Mouse (Mus musculus) embryonic facial prominence, embryonic 14.5 days (tissue): Measurements from ENCODE around the gene Glra1. TPM values are rescaled to one million over a fixed set of nuclear protein-coding genes. Genes with fewer than 3 reads are reported as not detected.

Experiments used
- ATAC-seq: fragments of 200-750 bp; cut with Nextera tagmentation; 2 replicates; pipeline ENCODE4 v1.8.0; 2017; ENCODE audit warnings: low read depth, moderate number of reproducible peaks, moderate TSS enrichment
- DNase-seq: peaks from one replicate; pipeline ENCODE4 v3.0.0-alpha.2; 2015; ENCODE audit warnings: low spot score
- H3K27ac ChIP-seq: fragments of 300-500 bp; sonication (generic); replicated peaks from 2 replicates; pipeline ENCODE4 v1.5.1; 2014; ENCODE audit warnings: low read depth, mild to moderate bottlenecking, low read length, moderate library complexity
- H3K27me3 ChIP-seq: fragments of 300-500 bp; sonication (generic); replicated peaks from 2 replicates; pipeline ENCODE4 v1.6.1; 2014; ENCODE audit warnings: low read length; ENCODE audit not compliant: control insufficient read depth, insufficient read depth
- H3K36me3 ChIP-seq: fragments of 300-500 bp; sonication (generic); 2 replicates; pipeline ENCODE4 v1.6.1; 2014; ENCODE audit warnings: low read length, mixed read lengths; ENCODE audit not compliant: control insufficient read depth, insufficient read depth
- H3K4me1 ChIP-seq: fragments of 300-500 bp; sonication (generic); 2 replicates; pipeline ENCODE4 v1.6.1; 2014; ENCODE audit warnings: antibody characterized with exemption, low read length; ENCODE audit not compliant: control insufficient read depth, insufficient read depth
- H3K4me2 ChIP-seq: fragments of 300-500 bp; sonication (generic); 2 replicates; pipeline ENCODE4 v1.6.1; 2014; ENCODE audit warnings: low read depth, mild to moderate bottlenecking, low read length, moderate library complexity, mixed read lengths
- H3K4me3 ChIP-seq: fragments of 300-500 bp; sonication (generic); 2 replicates; pipeline ENCODE4 v1.5.1; 2014; ENCODE audit warnings: low read depth, mild to moderate bottlenecking, low read length
- H3K9ac ChIP-seq: fragments of 300-500 bp; sonication (generic); 2 replicates; pipeline ENCODE4 v1.6.1; 2014; ENCODE audit warnings: low read depth, mild to moderate bottlenecking, low read length, moderate library complexity, mixed read lengths
- H3K9me3 ChIP-seq: fragments of 300-500 bp; sonication (generic); 2 replicates; pipeline ENCODE4 v1.6.1; 2016; ENCODE audit warnings: low read length; ENCODE audit not compliant: control insufficient read depth
- WGBS: fragments of 180-500 bp; shearing (Covaris S2); extraction: QIAGEN DNeasy Blood & Tissue Kit; methylation state at CpG from one replicate; pipeline ENCODE4 v1.1.7; 2014; 5-methylcytosine and 5-hydroxymethylcytosine counted together
- polyA plus RNA-seq: library from polyadenylated mRNA; unstranded; fragments of >200 nt; fragmentation: Nextera tagmentation; extraction: Ambion mirVana; gene quantifications from 2 replicates; pipeline ENCODE4 v1.2.1, GENCODE M21; 2014

The Glra1 gene
- polyA plus RNA-seq, 1 experiment from 2014 or later = not detected

DNA sequence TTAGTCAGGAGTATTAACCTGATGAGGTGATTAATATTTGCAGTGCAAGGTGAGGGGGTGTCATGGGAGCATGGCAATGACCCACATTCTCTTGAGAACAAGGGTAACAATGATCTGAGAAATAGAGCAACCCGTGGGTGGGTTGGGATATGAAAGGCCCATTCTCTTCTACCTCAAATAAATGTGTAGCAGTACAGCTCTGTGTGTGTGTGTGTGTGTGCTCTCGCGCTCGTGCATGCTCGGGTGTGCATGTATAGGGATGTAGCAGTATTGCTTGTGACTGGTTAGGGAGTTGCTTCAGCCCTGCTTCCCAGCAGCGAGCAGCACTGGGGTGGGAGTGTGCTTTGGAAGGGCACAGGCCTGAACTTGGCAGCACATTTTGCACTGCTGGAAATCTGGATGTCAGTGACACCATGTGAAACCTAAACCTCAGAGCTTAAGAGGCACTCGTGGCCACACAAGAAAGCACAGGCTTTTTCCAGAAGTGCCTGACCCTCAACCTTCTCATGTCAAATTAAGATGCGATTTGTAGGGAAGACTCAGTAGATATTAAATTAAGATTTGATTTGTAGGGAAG is 106.0 kb downstream of the Glra1 start:
- DNase-seq (no peak), ATAC-seq (no peak)
- 77% methylated on average over 8 of the region's 8 CpGs for WGBS
- Histone ChIP-seq H3K27me3 (no peaks in the 10 kb centered on the region), H3K9ac (no peak overlapping the region), H3K4me1 (no peaks in the 10 kb centered on the region), H3K4me3 (no peak overlapping the region), H3K9me3 (no peaks in the 10 kb centered on the region), H3K27ac (no peak overlapping the region), H3K4me2 (no peak overlapping the region), H3K36me3 (peaks cover 51% of the 10 kb centered on the region)

DNA sequence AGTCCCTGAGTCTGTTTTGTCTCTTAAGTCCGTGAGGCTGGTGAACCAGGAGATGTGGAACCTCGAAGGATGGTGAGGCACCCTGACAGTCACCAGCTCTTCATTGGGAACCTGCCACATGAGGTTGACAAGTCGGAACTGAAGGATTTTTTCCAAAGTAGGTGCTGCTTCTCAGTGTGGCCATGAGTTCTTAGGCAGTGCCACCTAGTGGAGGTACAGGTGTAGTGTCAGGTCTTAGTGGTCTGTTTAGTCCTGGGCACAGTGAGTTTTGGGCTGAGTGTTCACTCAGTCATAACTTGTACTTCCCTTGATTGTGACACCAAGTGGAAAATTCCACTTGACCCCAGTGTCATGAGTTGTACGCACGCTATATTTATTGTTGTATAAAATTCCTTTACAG is 110.1 kb downstream of the Glra1 start:
- no peak overlapping the region for H3K4me3 ChIP-seq
- no peak overlapping the region for H3K4me2 ChIP-seq
- no peaks in the 10 kb centered on the region for H3K4me1 ChIP-seq
- peaks cover 87% of the 10 kb centered on the region for H3K36me3 ChIP-seq
- no peak overlapping the region for H3K27ac ChIP-seq
- no peaks in the 10 kb centered on the region for H3K27me3 ChIP-seq
- 0 out of 2 replicates have a peak, but pooled peaks have one; percentile 55 for ATAC-seq
- 69% methylated on average over 5 of the region's 5 CpGs for WGBS
- no peak overlapping the region for H3K9ac ChIP-seq
- peak; percentile 67 for DNase-seq
- H3K9me3 ChIP-seq = no peaks in the 10 kb centered on the region

DNA sequence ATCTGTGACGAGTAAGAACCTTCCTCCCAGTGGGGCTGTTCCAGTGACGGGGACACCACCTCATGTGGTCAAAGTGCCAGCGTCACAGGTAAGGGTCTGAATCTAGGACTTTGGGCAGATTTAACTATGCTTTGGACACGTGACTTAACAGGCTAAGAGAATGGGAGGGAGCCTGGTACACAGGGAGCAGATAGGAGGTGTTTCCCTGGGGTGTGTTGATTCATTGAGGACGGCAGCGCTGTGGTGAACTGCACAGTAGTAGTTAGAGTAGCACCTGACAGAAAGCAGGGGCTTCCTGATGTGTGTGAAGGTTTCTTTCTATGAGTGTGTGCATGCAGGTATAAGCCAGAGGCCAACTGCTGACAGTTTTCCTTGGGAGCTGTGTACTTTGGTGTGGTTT is 111.8 kb downstream of the Glra1 start:
- no peaks in the 10 kb centered on the region for H3K9me3 ChIP-seq
- WGBS = 90% methylated on average over 6 of the region's 6 CpGs

GRCm38 (mm10) chr11:55485443-55485842 is 122.6 kb downstream of the Glra1 start:
- H3K36me3 ChIP-seq = peaks cover 74% of the 10 kb centered on the region
- no peak overlapping the region for H3K4me2 ChIP-seq
- DNase-seq (no peak), ATAC-seq (no peak)
- H3K4me1 ChIP-seq = no peaks in the 10 kb centered on the region
- no peaks in the 10 kb centered on the region for H3K27me3 ChIP-seq
- WGBS = 96% methylated on average over 7 of the region's 7 CpGs
- no peak overlapping the region for H3K27ac ChIP-seq
- H3K9ac ChIP-seq = no peak overlapping the region
- no peaks in the 10 kb centered on the region for H3K9me3 ChIP-seq
- no peak overlapping the region for H3K4me3 ChIP-seq

More for the DNA sequence above, 111.8 kb downstream of the Glra1 start:
- Histone ChIP-seq H3K27ac (no peak overlapping the region), H3K4me3 (no peak overlapping the region), H3K9ac (no peak overlapping the region), H3K27me3 (no peaks in the 10 kb centered on the region), H3K4me1 (no peaks in the 10 kb centered on the region), H3K4me2 (no peak overlapping the region), H3K36me3 (peaks cover 94% of the 10 kb centered on the region)
- ATAC-seq (no peak), DNase-seq (no peak)

DNA sequence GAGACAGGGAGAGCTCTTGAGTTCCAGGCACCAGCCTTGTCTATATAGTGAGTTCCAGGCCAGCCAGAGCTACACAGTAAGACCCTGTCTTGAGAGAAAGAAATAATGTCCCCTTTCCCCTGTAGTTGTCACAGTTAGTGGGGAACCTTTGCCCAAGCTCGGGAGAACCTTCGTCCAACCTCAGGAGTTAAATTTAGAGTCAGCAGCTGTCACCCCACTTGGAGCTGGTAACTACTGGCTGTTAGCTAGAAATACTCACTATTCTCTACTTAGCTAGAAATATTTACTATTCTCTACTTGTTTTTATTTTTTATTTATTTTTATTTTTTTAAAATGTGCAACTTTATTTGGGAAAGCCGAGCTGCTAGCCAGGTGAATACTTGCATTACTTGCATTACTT is 134.8 kb downstream of the Glra1 start:
- Histone ChIP-seq H3K9ac (no peak overlapping the region), H3K27me3 (no peaks in the 10 kb centered on the region), H3K27ac (no peak overlapping the region), H3K4me2 (0 out of 2 replicates have a peak overlapping the region, but pooled peaks have one; percentile 7), H3K36me3 (peaks cover 37% of the 10 kb centered on the region), H3K4me3 (no peak overlapping the region), H3K9me3 (no peaks in the 10 kb centered on the region), H3K4me1 (peaks cover 11% of the 10 kb centered on the region)
- DNase-seq = no peak
- no peak for ATAC-seq
- 75% methylated on average over 3 of the region's 3 CpGs for WGBS

DNA sequence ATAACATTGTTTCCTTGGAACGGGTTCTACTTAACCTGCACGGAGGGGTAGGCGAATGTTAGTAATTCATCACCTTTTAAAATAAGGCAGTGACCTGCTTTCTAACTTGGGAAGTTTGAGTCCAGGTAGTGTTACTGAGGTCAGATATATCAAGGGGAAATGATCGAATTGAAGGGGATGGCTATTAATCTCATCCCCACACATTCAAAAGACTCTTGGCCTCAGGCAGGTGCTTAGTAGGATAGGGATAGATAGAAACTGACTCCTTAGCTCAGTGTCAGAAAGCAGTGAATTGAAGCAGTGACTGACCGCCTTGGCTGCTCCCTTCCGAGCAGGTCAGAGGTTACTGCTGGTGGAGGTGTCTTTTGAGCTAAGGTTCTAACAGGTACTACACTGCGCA is 136.5 kb downstream of the Glra1 start:
- ATAC-seq = no peak
- H3K36me3 ChIP-seq = peaks cover 30% of the 10 kb centered on the region
- no peak overlapping the region for H3K27ac ChIP-seq
- no peaks in the 10 kb centered on the region for H3K27me3 ChIP-seq
- 88% methylated on average over 7 of the region's 7 CpGs for WGBS
- H3K4me2 ChIP-seq = peak overlapping the region; percentile 68
- H3K9me3 ChIP-seq = no peaks in the 10 kb centered on the region
- peaks cover 14% of the 10 kb centered on the region for H3K4me1 ChIP-seq
- DNase-seq = no peak
- peak overlapping the region; percentile 99 for H3K4me3 ChIP-seq
- no peak overlapping the region for H3K9ac ChIP-seq

GRCm38 (mm10) chr11:55470761-55471160 is 137.2 kb downstream of the Glra1 start:
- ATAC-seq (no peak), DNase-seq (no peak)
- Histone ChIP-seq H3K9me3 (no peaks in the 10 kb centered on the region), H3K4me1 (peaks cover 14% of the 10 kb centered on the region), H3K4me2 (peak overlapping the region; percentile 68), H3K9ac (peak overlapping the region; percentile 98), H3K27me3 (no peaks in the 10 kb centered on the region), H3K4me3 (peak overlapping the region; percentile 99), H3K27ac (peak overlapping the region; percentile 87; the same call in 1 of the 2 replicates), H3K36me3 (peaks cover 30% of the 10 kb centered on the region)
- 44% methylated on average over 8 of the region's 8 CpGs for WGBS

- ATAC-seq = no peak; the same call in 1 of the 2 replicates
Measured at GRCm38 (mm10) chr11:55469923-55470691, 137.9 kb downstream of the Glra1 start.

More at GRCm38 (mm10) chr11:55469923-55470691, 137.9 kb downstream of the Glra1 start:
- Histone ChIP-seq H3K36me3 (peaks cover 30% of the 10 kb centered on the region), H3K4me2 (peak overlapping the region; percentile 68), H3K4me1 (peaks cover 14% of the 10 kb centered on the region), H3K9ac (peak overlapping the region; percentile 98), H3K9me3 (no peaks in the 10 kb centered on the region), H3K27me3 (no peaks in the 10 kb centered on the region), H3K27ac (peak overlapping the region; percentile 87), H3K4me3 (peak overlapping the region; percentile 99)
- DNase-seq = peak; percentile 11
- under 1% methylated on average over 25 of the region's 46 CpGs for WGBS
